Mouse (Mus musculus) forebrain, embryonic 14.5 days (tissue): ENCODE data around the gene Havcr2. TPM values are rescaled to one million over a fixed set of nuclear protein-coding genes. Genes with fewer than 3 reads are reported as not detected.
"Not testable (repeated sequence)": the region's sequence is repeated elsewhere in the genome, so short reads cannot be mapped to it uniquely, and the experiment has no call there.

Experiments
- ATAC-seq: fragments of 200-750 bp; cut with Nextera tagmentation; 2 replicates; pipeline ENCODE4 v1.8.0; 2017; ENCODE audit warnings: mild to moderate bottlenecking, moderate library complexity
- DNase-seq: peaks from one replicate; pipeline ENCODE4 v3.0.0-alpha.2; 2015; ENCODE audit warnings: low spot score
- H3K27ac ChIP-seq: fragments of 300-500 bp; sonication (generic); 2 replicates; pipeline ENCODE4 v1.5.1; 2014; ENCODE audit warnings: low read depth, mild to moderate bottlenecking, control low read depth, low read length, moderate library complexity
- H3K27me3 ChIP-seq: fragments of 300-500 bp; sonication (generic); replicated peaks from 2 replicates; pipeline ENCODE4 v1.6.1; 2014; ENCODE audit warnings: low read length, control low read depth, mixed read lengths; ENCODE audit not compliant: control insufficient read depth, insufficient read depth
- H3K36me3 ChIP-seq: fragments of 300-500 bp; sonication (generic); 2 replicates; pipeline ENCODE4 v1.6.1; 2014; ENCODE audit warnings: low read length, control low read depth; ENCODE audit not compliant: control insufficient read depth, insufficient read depth
- H3K4me1 ChIP-seq: fragments of 300-500 bp; sonication (generic); 2 replicates; pipeline ENCODE4 v1.6.1; 2014; ENCODE audit warnings: antibody characterized with exemption, low read length, control low read depth; ENCODE audit not compliant: control insufficient read depth, insufficient read depth
- H3K4me2 ChIP-seq: fragments of 300-500 bp; sonication (generic); 2 replicates; pipeline ENCODE4 v1.6.1; 2014; ENCODE audit warnings: mild to moderate bottlenecking, control low read depth, low read length
- H3K4me3 ChIP-seq: fragments of 300-500 bp; sonication (generic); 2 replicates; pipeline ENCODE4 v1.5.1; 2014; ENCODE audit warnings: low read depth, low read length, control low read depth
- H3K9ac ChIP-seq: fragments of 300-500 bp; sonication (generic); 2 replicates; pipeline ENCODE4 v1.6.1; 2014; ENCODE audit warnings: mild to moderate bottlenecking, low read length, control low read depth, moderate library complexity
- H3K9me3 ChIP-seq: fragments of 300-500 bp; sonication (generic); replicated peaks from 2 replicates; pipeline ENCODE4 v1.6.1; 2016; ENCODE audit warnings: low read length, control low read depth, mixed read lengths; ENCODE audit not compliant: control insufficient read depth
- WGBS: fragments of 180-500 bp; shearing (Covaris S2); extraction: QIAGEN DNeasy Blood & Tissue Kit; methylation state at CpG from one replicate; pipeline ENCODE4 v1.1.7; 2014; 5-methylcytosine and 5-hydroxymethylcytosine counted together
- polyA plus RNA-seq: library from polyadenylated mRNA; unstranded; fragments of >200 nt; fragmentation: Nextera tagmentation; extraction: Ambion mirVana; gene quantifications from 2 replicates; pipeline ENCODE4 v1.2.1, GENCODE M21; 2014

Havcr2 gene
- polyA plus RNA-seq, 1 experiment from 2014 or later = 0.11 TPM

DNA sequence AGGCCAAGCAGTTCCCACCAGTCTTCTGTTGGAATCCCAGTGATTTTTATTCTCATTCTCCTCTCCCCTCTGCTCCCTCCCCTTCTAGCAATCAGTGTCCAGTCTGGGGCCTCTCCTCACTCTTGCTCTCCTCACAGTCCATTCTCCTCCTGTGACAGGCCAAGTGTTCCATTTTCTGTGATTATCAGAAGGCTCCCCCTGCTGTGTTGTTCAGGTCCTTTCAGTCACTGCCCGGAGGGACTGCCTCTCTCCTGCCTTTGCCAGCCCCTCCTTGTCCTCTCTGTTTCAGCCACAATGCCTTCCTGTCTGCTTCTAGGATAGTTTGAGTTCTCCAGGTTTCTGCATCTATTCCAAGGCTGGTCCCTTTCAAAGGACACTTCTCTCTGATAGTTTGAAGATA is 33.5 kb downstream of the Havcr2 start:
- Histone ChIP-seq H3K4me3 (no peak overlapping the region), H3K9me3 (no peaks in the 10 kb centered on the region), H3K4me2 (no peak overlapping the region), H3K36me3 (no peaks in the 10 kb centered on the region), H3K4me1 (no peaks in the 10 kb centered on the region), H3K27me3 (no peaks in the 10 kb centered on the region), H3K9ac (no peak overlapping the region), H3K27ac (no peak overlapping the region)
- DNase-seq (no peak), ATAC-seq (no peak)
- WGBS = 0% methylated on average over 1 of the region's 1 CpGs

DNA sequence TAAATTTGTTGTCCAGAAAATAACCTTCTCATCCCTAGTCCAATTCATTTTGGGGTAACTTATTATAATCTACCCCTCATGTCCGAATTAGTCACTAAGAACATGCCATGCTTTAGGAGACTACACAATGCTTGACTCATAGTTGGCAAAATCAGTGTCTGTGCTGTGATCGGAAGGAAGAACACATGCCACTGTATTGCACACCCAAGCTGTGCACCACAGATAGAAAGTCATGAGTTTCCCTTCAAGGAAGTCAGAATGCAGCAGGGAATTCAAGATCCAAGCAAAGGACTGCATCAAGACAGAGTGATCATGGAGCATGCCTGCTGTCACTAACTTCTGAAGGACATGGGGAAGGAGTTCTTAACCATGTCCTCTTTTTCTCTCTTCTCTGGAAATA is 33.9 kb downstream of the Havcr2 start:
- H3K4me2 ChIP-seq = no peak overlapping the region
- H3K4me1 ChIP-seq = no peaks in the 10 kb centered on the region
- no peaks in the 10 kb centered on the region for H3K27me3 ChIP-seq
- no peak overlapping the region for H3K4me3 ChIP-seq
- ATAC-seq (no peak), DNase-seq (no peak)
- WGBS = 78% methylated on average over 2 of the region's 2 CpGs
- no peaks in the 10 kb centered on the region for H3K9me3 ChIP-seq
- H3K9ac ChIP-seq = no peak overlapping the region
- H3K36me3 ChIP-seq = no peaks in the 10 kb centered on the region
- no peak overlapping the region for H3K27ac ChIP-seq

DNA sequence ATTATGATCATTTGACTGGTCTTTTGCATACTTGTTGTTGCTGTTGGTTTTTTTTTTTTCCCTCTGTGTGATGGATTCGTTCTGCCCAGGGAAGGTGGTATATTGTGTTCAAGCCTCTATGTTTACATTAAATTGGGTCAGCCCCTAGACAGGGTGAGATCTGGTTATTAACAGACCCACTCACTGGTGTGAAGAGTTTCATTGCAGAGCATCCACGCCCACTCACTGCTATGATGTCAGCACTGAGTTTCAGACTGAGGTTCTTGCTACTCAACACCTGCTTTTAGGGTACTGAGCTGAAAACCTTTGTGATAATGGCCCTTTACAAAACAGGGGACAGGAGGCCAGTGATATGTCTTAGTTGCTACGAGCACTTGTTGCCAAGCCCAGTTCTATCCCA is 52.4 kb downstream of the Havcr2 start:
- Histone ChIP-seq H3K4me3 (no peak overlapping the region), H3K4me2 (no peak overlapping the region)
- WGBS = 71% methylated on average over 3 of the region's 3 CpGs

DNA sequence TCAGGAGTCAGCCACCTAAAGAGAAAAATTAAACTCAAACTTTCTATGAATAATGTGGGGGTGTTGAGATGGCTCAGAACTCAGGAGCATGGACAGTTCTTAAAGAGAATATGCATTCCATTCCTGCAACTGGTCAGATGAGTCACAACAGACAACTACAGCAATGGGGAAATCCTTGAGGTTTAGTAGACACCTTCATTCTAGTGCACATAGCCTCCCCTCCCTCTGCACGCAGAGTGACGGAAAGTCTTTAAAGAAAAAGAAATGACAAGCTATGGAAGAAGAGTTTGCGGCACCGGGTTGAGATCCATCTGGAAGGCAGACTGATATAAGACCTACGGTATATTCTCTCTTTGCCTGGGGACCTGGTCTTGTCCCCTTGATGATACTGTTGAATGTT is 55.2 kb downstream of the Havcr2 start:
- no peak overlapping the region for H3K27ac ChIP-seq
- H3K36me3 ChIP-seq = no peaks in the 10 kb centered on the region
- DNase-seq = no peak
- H3K27me3 ChIP-seq = no peaks in the 10 kb centered on the region
- no peaks in the 10 kb centered on the region for H3K4me1 ChIP-seq
- 98% methylated on average over 5 of the region's 5 CpGs for WGBS
- H3K4me3 ChIP-seq = no peak overlapping the region
- no peak for ATAC-seq
- no peaks in the 10 kb centered on the region for H3K9me3 ChIP-seq
- H3K4me2 ChIP-seq = no peak overlapping the region
- H3K9ac ChIP-seq = no peak overlapping the region

More for the DNA sequence above, 52.4 kb downstream of the Havcr2 start:
- Histone ChIP-seq H3K9me3 (no peaks in the 10 kb centered on the region), H3K27me3 (no peaks in the 10 kb centered on the region), H3K4me1 (no peaks in the 10 kb centered on the region), H3K36me3 (no peaks in the 10 kb centered on the region), H3K9ac (no peak overlapping the region), H3K27ac (no peak overlapping the region)
- ATAC-seq = no peak
- DNase-seq = no peak

DNA sequence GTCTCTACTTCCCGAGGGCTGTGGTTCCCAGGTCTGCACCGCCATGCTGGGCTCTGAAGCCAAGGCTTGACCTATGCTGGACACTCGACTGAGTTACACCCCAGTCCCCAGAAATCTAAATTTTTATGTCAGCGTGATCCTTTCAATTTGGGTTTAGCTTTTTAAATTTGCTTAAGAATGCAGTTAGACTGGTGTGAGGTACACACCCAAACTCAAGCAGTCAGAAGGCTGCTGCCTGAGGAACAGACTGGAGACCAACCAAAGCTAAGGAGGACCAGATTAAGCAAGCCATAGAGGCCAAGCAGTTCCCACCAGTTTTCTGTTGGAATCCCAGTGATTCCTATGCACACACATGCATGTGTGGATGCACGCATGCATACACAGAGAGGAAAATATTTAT is 66.6 kb downstream of the Havcr2 start:
- 89% methylated on average over 5 of the region's 5 CpGs for WGBS
- H3K36me3 ChIP-seq, H3K9ac ChIP-seq, H3K4me1 ChIP-seq, DNase-seq, H3K9me3 ChIP-seq, H3K27me3 ChIP-seq, H3K27ac ChIP-seq, ATAC-seq, H3K4me3 ChIP-seq, H3K4me2 ChIP-seq: not testable (repeated sequence)

DNA sequence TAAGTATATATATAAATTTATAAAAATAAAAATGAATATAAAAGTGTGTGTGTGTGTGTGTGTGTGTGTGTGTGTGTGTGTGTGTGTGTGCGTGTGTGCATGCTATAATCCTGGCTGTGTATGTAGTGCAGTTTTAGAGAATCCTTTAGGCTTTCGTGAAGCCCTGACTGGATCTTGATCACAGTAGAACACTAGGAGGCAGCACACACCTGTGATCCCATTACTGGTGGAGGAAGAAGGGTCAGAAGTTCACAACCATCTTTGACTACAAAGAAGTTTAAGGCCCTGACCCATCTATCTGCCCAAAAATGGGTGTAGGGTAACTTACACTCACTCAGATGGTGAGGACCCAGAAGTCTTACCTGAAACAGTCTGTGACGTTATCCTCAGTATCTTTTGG is 68.0 kb downstream of the Havcr2 start:
- H3K4me2 ChIP-seq = no peak overlapping the region
- WGBS = 85% methylated on average over 3 of the region's 3 CpGs
- no peak for DNase-seq

DNA sequence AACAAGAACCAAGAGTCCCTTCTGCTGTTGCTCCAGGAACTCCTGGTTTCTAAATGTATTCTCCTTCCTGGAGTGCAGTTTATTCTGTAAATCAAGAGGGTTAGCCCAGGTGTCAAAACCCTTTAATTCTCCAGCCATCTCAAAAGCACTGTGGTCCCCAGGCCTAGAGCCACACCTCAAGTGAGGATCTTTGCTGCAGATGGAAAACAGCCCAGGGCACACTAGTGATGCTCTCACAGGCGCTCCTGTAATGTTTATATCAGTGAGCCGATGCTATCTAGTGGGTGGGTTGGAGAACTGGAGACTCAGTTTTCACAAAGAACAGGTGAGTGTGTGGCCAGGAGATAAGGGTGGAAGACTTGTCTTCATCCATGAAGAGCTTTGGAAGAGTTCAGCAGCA is 69.2 kb downstream of the Havcr2 start, which contains the start of gene Gm12169:
Gm12169 (plus strand) TSS at position 301 of the 400 bp plus-strand sequence.
- ATAC-seq (no peak), DNase-seq (no peak)
- Histone ChIP-seq H3K36me3 (no peaks in the 10 kb centered on the region), H3K27ac (no peak within 1 kb of the TSS), H3K9ac (no peak within 1 kb of the TSS), H3K4me2 (no peak within 1 kb of the TSS), H3K27me3 (no peaks in the 10 kb centered on the region), H3K4me3 (no peak within 1 kb of the TSS), H3K9me3 (no peaks in the 10 kb centered on the region), H3K4me1 (no peaks in the 10 kb centered on the region)
- 94% methylated on average over 2 of the region's 2 CpGs for WGBS

More for the DNA sequence above, 68.0 kb downstream of the Havcr2 start:
- Histone ChIP-seq H3K27me3 (no peaks in the 10 kb centered on the region), H3K4me3 (no peak overlapping the region), H3K27ac (no peak overlapping the region), H3K36me3 (no peaks in the 10 kb centered on the region), H3K9ac (no peak overlapping the region), H3K4me1 (no peaks in the 10 kb centered on the region), H3K9me3 (no peaks in the 10 kb centered on the region)
- no peak for ATAC-seq

DNA sequence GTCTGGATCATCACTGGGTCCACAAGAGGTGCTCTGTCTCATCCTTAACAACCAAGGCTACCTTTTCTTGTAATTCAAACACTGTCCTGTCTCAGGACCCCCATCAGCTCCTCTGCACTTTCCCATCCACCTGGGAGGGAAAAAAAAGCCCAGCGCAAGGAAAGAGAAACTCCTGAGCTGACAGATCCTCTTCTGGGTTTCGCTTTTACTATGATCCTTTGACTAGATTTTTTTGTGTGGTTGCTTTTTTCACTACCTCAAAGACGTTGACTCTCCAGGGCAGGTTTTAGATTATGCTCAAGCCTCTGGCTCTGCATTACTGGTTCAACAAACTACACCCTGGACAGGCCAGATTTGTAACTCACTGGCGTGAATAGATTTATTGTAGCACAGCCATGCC is 75.4 kb downstream of the Havcr2 start:
- DNase-seq = no peak
- H3K9me3 ChIP-seq = no peaks in the 10 kb centered on the region
- H3K27ac ChIP-seq = no peak overlapping the region
- no peak overlapping the region for H3K9ac ChIP-seq
- no peaks in the 10 kb centered on the region for H3K27me3 ChIP-seq
- ATAC-seq = no peak
- H3K4me1 ChIP-seq = no peaks in the 10 kb centered on the region
- H3K4me3 ChIP-seq = no peak overlapping the region
- no peak overlapping the region for H3K4me2 ChIP-seq
- H3K36me3 ChIP-seq = no peaks in the 10 kb centered on the region
- 80% methylated on average over 4 of the region's 4 CpGs for WGBS
